Mouse (Mus musculus) cerebellum, adult 11-12 months (tissue): ENCODE measurements at regions not wholly inside any gene's neighbourhood (a gene's known extent, or its start where the extent isn't known, plus 50 kb on each side); places are given as distances from the start of the nearest gene placed in this dataset.

Source experiments
- DNase-seq: peaks from one replicate; pipeline ENCODE4 v3.0.0; 2022

DNA sequence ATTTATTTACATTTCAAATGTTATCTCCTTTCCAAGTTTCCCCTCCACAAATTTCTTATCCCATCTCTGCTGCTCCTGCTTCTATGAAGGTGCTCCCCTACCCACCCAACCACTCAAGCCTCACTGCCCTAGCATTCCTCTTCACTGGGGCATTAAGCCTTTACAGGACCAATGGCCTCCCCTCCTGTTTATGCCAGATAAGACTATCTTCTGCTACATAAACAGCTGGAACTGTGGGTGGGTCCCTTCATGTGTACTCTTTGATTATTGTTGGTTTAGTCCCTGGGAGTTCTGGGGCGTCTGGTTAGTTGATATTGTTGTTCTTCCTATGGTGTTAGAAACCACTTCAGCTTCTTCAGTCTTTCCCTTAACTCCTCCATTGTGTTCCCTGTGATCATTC is 1164.1 kb upstream of the Got2 start:
- no peak for DNase-seq

- no peak for DNase-seq
These were observed 1151.4 kb upstream of the Got2 start for GRCm38 (mm10) chr8:97039778-97040177.

DNA sequence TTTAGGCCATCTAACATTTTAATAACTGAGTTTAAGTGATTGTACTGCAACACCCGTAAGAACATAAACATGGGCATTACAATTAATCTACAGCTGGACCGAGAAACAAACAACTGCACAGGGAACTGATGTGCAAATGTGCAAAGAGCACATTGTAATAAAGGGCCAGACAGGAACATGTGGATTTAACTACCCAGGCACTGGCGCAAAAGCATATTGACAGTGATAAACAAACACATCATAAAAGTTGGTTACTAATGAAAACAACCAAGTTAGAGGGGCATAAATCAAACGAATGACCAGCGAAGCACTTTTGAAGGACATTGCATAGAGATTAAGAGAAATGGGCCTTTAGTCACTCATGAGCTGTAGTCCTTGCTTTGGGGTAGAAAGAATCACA is 1150.5 kb upstream of the Got2 start:
- no peak for DNase-seq

- DNase-seq, result no peak
These were observed 1143.8 kb upstream of the Got2 start for GRCm38 (mm10) chr8:97032188-97032587.

GRCm38 (mm10) chr8:97015571-97015970 is 1127.2 kb upstream of the Got2 start:
- DNase-seq, result no peak

- DNase-seq, result peak; percentile 2
These were observed 1115.8 kb upstream of the Got2 start for GRCm38 (mm10) chr8:97004131-97004530.

DNA sequence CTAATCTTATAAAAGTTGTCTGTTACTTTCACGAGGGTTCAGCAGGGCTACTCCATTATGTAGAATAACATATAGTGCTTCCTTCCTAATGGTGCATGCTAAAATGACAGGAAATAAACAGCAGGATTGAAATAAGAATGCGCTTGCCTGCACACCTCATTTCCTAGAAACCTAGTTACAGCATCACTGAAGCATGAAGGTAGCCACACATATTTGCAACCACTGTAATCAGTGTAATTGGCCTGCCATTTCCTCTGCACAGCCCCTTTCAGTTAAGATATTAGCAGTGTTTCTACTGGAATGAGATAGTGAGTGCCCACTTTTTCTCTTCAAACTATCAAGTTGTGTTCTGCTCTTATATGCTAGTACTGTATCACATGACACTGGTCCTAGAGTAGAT is 1094.8 kb upstream of the Got2 start:
- DNase-seq, result no peak
